Mouse (Mus musculus): ENCODE measurements around the gene Rabgef1. TPM values are rescaled to one million over a fixed set of nuclear protein-coding genes. Genes with fewer than 3 reads are reported as not detected.

Gene Rabgef1
- polyA plus RNA-seq, 1 experiment from 2014 or later = 21.9 TPM

DNA sequence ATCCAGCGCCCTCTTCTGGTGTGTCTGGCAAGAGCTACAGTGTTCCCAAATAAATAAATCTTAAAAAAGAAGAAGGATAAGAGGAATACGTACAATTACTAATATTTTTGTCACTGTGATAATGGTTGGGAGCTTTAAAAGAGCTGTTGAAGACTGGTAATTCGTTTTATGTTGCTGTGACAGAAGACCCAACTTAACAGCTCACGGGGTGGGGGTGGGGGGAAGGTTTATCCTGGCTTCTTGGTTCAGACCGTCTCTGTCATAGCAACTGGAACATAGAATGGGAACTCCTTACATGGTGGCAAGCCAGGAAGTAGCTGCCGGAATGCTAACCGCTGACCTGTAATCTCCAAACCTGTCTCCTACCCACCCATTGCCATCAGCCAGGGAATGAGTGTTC, 45.2 kb downstream of the Rabgef1 start, which contains the start of gene Tmem248:
Gene Tmem248 (plus strand): TSS at position 301 of the 400 bp plus-strand sequence.
- 83% methylated on average over 7 of the region's 7 CpGs for WGBS
- Histone ChIP-seq H3K4me1 (replicated peaks; ENCODE audit: control insufficient read depth, insufficient read depth, low read length) (no peaks in the 10 kb centered on the region), H3K4me3 (ENCODE audit: low read depth, low read length) (no peak within 1 kb of the TSS), H3K9ac (ENCODE audit: low read depth, low read length) (no peak within 1 kb of the TSS), H3K27me3 (replicated peaks; ENCODE audit: control insufficient read depth, insufficient read depth, low read length) (no peaks in the 10 kb centered on the region), H3K36me3 (ENCODE audit: control insufficient read depth, insufficient read depth) (peaks cover 29% of the 10 kb centered on the region), H3K27ac (ENCODE audit: low read depth, low read length) (no peak within 1 kb of the TSS), H3K9me3 (ENCODE audit: control insufficient read depth) (no peaks in the 10 kb centered on the region), H3K4me2 (replicated peaks; ENCODE audit: low read depth) (no peak within 1 kb of the TSS)
- ATAC-seq = no peak
- no peak for TF ChIP-seq CTCF (IDR thresholded peaks at IDR 0.05; ENCODE audit: low read depth)

DNA sequence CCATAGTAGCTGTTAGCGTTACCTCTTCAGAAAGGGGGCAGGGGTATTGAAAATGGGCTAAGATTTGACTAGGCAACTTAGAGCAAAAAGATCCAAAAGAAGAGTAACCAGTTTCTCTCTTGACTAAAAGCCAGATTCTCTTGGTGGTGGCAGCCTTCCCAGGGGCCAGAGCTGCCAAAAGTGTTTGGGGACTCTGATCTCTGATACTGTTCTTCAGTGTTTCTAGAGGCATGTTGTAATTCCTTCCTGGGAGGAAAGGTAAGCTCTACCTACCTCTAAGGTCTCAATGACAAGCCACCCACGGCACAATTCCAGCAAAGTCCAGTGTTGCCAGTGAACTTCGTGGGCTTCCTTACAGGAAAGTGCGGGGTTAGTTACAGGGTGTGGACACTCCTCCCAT, 45.8 kb downstream of the Rabgef1 start:
- WGBS = 89% methylated on average over 4 of the region's 4 CpGs
- H3K4me2 ChIP-seq (replicated peaks; ENCODE audit: low read depth) = no peak overlapping the region
- H3K4me3 ChIP-seq (ENCODE audit: low read depth, low read length) = no peak overlapping the region
- H3K27me3 ChIP-seq (replicated peaks; ENCODE audit: control insufficient read depth, insufficient read depth, low read length) = no peaks in the 10 kb centered on the region
- no peak for ATAC-seq
- peaks cover 24% of the 10 kb centered on the region for H3K36me3 ChIP-seq (ENCODE audit: control insufficient read depth, insufficient read depth)
- H3K9me3 ChIP-seq (ENCODE audit: control insufficient read depth) = no peaks in the 10 kb centered on the region
- no peak overlapping the region for H3K9ac ChIP-seq (ENCODE audit: low read depth, low read length)
- H3K27ac ChIP-seq (ENCODE audit: low read depth, low read length) = no peak overlapping the region
- TF ChIP-seq CTCF (IDR thresholded peaks at IDR 0.05; ENCODE audit: low read depth) = no peak
- H3K4me1 ChIP-seq (replicated peaks; ENCODE audit: control insufficient read depth, insufficient read depth, low read length) = no peaks in the 10 kb centered on the region

DNA sequence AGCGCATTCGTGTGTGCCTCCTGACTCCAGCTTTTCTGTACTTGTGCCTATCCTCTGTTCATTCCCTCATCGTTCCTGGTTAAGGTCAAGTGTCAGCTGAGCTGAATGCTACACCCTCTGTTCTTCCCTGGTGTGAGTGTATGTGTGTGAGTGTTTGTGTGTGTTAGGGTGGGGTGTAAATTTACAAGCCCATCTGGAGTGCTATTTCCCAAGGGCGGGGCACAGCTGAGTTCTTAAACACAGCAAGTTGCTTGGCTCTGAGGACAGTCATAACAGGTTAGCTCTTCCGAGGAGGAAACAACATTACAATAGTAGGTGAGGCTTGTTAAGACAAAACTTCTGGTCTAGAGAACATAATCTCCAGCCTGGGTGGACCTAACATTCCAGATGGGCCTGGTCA, 46.7 kb downstream of the Rabgef1 start:
- H3K9ac ChIP-seq (ENCODE audit: low read depth, low read length) = no peak overlapping the region
- H3K9me3 ChIP-seq (ENCODE audit: control insufficient read depth) = no peaks in the 10 kb centered on the region
- TF ChIP-seq CTCF (IDR thresholded peaks at IDR 0.05; ENCODE audit: low read depth) = no peak
- H3K4me1 ChIP-seq (replicated peaks; ENCODE audit: control insufficient read depth, insufficient read depth, low read length) = no peaks in the 10 kb centered on the region
- no peak overlapping the region for H3K4me2 ChIP-seq (replicated peaks; ENCODE audit: low read depth)
- peak; percentile 25; the same call in 1 of the 2 replicates for ATAC-seq
- WGBS = 74% methylated on average over 5 of the region's 5 CpGs
- H3K27ac ChIP-seq (ENCODE audit: low read depth, low read length) = no peak overlapping the region; the same call in 1 of the 2 replicates
- H3K36me3 ChIP-seq (ENCODE audit: control insufficient read depth, insufficient read depth) = peaks cover 14% of the 10 kb centered on the region; the same call in 1 of the 2 replicates
- H3K27me3 ChIP-seq (replicated peaks; ENCODE audit: control insufficient read depth, insufficient read depth, low read length) = no peaks in the 10 kb centered on the region
- H3K4me3 ChIP-seq (ENCODE audit: low read depth, low read length) = no peak overlapping the region

DNA sequence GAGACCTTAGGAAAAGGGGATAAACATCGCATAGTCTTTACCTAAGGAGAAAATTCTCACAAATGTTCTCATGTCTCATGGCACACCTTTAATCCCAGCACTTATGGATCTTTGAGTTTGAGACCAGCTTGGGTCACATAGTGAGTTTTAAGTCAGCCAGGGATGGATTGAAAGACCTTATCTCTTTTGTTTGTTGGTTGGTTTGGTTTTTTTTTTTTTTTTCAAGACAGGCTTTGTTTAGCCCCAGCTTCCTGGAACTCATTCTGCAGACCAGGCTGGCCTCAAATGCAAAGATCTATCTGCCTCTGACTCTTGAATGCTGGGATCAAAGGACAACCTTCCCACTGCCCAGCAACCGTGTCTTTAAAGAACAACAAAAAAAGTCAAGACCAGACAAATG, 49.7 kb downstream of the Rabgef1 start:
- peak overlapping the region; percentile 75 for H3K4me2 ChIP-seq (replicated peaks; ENCODE audit: low read depth)
- peak overlapping the region; percentile 98 for H3K4me3 ChIP-seq (ENCODE audit: low read depth, low read length)
- no peaks in the 10 kb centered on the region for H3K4me1 ChIP-seq (replicated peaks; ENCODE audit: control insufficient read depth, insufficient read depth, low read length)
- peak overlapping the region; percentile 99; the same call in 1 of the 2 replicates for H3K9ac ChIP-seq (ENCODE audit: low read depth, low read length)
- ATAC-seq = peak; percentile 26; the same call in 1 of the 2 replicates
- H3K9me3 ChIP-seq (ENCODE audit: control insufficient read depth) = no peaks in the 10 kb centered on the region
- no peak for TF ChIP-seq CTCF (IDR thresholded peaks at IDR 0.05; ENCODE audit: low read depth)
- H3K36me3 ChIP-seq (ENCODE audit: control insufficient read depth, insufficient read depth) = no peaks in the 10 kb centered on the region
- no peaks in the 10 kb centered on the region for H3K27me3 ChIP-seq (replicated peaks; ENCODE audit: control insufficient read depth, insufficient read depth, low read length)
- 44% methylated on average over 2 of the region's 2 CpGs for WGBS
- H3K27ac ChIP-seq (ENCODE audit: low read depth, low read length) = peak overlapping the region; percentile 96

DNA sequence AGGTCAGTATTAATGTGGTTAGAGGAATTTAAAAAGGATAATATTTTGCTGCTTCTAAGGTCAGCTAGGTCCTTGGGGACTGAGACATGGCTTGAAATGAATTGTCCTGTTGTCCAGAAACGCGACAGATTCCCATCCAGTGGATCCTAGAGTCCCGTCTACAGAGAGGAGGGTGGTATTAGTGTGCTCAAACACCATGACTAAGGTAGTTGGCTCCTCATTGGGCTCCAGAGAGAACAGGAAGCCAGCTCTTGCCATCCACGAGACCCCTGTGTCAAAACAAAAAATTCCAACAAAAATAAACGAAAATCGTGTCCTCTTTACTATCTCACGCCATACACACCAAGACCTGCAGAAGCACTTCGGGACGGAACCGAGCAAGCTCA, 50.2 kb downstream of the Rabgef1 start:
- peak; percentile 9 for ATAC-seq
- TF ChIP-seq CTCF (IDR thresholded peaks at IDR 0.05; ENCODE audit: low read depth) = no peak
- Histone ChIP-seq H3K4me1 (replicated peaks; ENCODE audit: control insufficient read depth, insufficient read depth, low read length) (no peaks in the 10 kb centered on the region), H3K36me3 (ENCODE audit: control insufficient read depth, insufficient read depth) (no peaks in the 10 kb centered on the region), H3K4me3 (ENCODE audit: low read depth, low read length) (peak overlapping the region; percentile 98), H3K9me3 (ENCODE audit: control insufficient read depth) (no peaks in the 10 kb centered on the region), H3K27me3 (replicated peaks; ENCODE audit: control insufficient read depth, insufficient read depth, low read length) (no peaks in the 10 kb centered on the region), H3K4me2 (replicated peaks; ENCODE audit: low read depth) (peak overlapping the region; percentile 75), H3K27ac (ENCODE audit: low read depth, low read length) (peak overlapping the region; percentile 96), H3K9ac (ENCODE audit: low read depth, low read length) (peak overlapping the region; percentile 99)
- WGBS = 0% methylated on average over 10 of the region's 10 CpGs

DNA sequence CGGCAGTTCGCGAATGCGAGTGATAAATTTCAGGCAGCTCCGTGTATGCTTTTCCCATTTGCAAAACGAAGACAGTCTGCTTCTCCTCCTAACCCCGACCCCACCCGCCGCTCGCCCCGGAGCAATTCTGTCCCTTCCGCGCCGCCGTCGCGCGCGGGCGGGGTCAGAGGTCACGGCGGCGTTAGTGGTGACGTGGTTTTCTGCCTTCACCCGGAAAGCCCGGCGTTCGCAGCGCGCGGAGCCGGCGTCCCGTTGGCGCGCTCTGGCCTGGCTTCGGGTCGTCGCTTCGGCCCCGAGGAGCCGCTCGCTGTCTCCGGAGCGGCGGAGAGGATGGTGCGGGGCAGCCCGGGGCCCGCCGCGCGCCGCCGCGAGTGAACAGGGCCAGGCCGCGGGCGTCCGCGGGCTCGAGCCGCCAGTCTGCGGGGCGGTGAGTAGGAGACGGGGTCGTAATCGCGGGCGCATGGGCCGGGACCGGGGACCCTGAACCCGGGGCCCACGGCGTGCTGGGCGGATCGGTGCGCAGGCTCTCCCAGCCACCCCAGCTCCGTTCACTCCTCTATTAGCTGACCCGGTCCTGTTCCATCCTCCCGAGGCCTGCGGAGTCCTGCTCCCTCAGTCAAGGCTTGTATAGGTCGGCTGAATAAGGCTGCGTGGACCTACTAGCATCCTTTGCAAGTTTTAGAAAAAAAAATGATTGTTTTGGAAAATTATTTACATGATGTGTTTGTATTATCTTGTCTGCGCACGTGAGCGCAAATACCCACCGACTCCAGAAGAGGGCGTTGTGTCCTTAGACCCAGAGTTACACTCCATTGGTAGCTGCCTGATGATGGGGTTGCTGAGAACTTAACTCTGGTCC, 50.8 kb downstream of the Rabgef1 start:
- peak overlapping the region; percentile 96 for H3K27ac ChIP-seq (ENCODE audit: low read depth, low read length)
- under 1% methylated on average over 86 of the region's 88 CpGs for WGBS
- peak; percentile 80 for ATAC-seq
- peak; percentile 71 for TF ChIP-seq CTCF (IDR thresholded peaks at IDR 0.05; ENCODE audit: low read depth)
- no peaks in the 10 kb centered on the region for H3K36me3 ChIP-seq (ENCODE audit: control insufficient read depth, insufficient read depth)
- no peaks in the 10 kb centered on the region for H3K9me3 ChIP-seq (ENCODE audit: control insufficient read depth)
- peak overlapping the region; percentile 98 for H3K4me3 ChIP-seq (ENCODE audit: low read depth, low read length)
- H3K4me1 ChIP-seq (replicated peaks; ENCODE audit: control insufficient read depth, insufficient read depth, low read length) = no peaks in the 10 kb centered on the region
- peak overlapping the region; percentile 99 for H3K9ac ChIP-seq (ENCODE audit: low read depth, low read length)
- H3K4me2 ChIP-seq (replicated peaks; ENCODE audit: low read depth) = peak overlapping the region; percentile 75
- no peaks in the 10 kb centered on the region for H3K27me3 ChIP-seq (replicated peaks; ENCODE audit: control insufficient read depth, insufficient read depth, low read length)
